Mouse (Mus musculus) right cerebral cortex, postnatal 10 days (tissue): ENCODE measurements around the gene Dnajc25.
A peak's percentile ranks its signal among the peaks of the same experiment; 100 is the strongest.

Experiments used
- DNase-seq, 2 experiments: peaks; one replicate each; pipeline ENCODE4 v3.0.0; 2021; ENCODE audit warnings: low spot score in 2 of 2

The Dnajc25 gene

GRCm38 (mm10) chr4:58994762-58995161 lies at the start of gene Dnajc25:
TSS of gene Dnajc25 (plus strand) at chr4:58995062.
- no peak for DNase-seq

- no peak for DNase-seq
Measured at GRCm38 (mm10) chr4:58948391-58948790, 46.5 kb upstream of the Dnajc25 start.

- DNase-seq: no peak
Measured at GRCm38 (mm10) chr4:58952630-58953029, 42.2 kb upstream of the Dnajc25 start.

GRCm38 (mm10) chr4:58961719-58962118 lies 33.1 kb upstream of the Dnajc25 start:
- DNase-seq: no peak

- DNase-seq: no peak
Measured at GRCm38 (mm10) chr4:58963271-58963670, 31.6 kb upstream of the Dnajc25 start.

GRCm38 (mm10) chr4:58965136-58965535 lies 29.7 kb upstream of the Dnajc25 start:
- no peak for DNase-seq

- no peak for DNase-seq
Measured at GRCm38 (mm10) chr4:58970678-58971077, 24.2 kb upstream of the Dnajc25 start.

GRCm38 (mm10) chr4:58975711-58976110 lies 19.2 kb upstream of the Dnajc25 start:
- DNase-seq: no peak

GRCm38 (mm10) chr4:58981421-58981820 lies 13.4 kb upstream of the Dnajc25 start:
- DNase-seq: no peak

- DNase-seq: no peak
Measured at GRCm38 (mm10) chr4:58982806-58983205, 12.1 kb upstream of the Dnajc25 start.

GRCm38 (mm10) chr4:58985157-58985648 lies 9.7 kb upstream of the Dnajc25 start:
- DNase-seq: peak; percentile 73 to 84

GRCm38 (mm10) chr4:58986540-58987190 lies 8.2 kb upstream of the Dnajc25 start, which contains the start of gene Ptgr1:
TSS of gene Ptgr1 (minus strand) at chr4:58987119.
- DNase-seq: peak; percentile 88 to 90

GRCm38 (mm10) chr4:58989303-58989898 lies 5.5 kb upstream of the Dnajc25 start:
- DNase-seq: no peak

- no peak for DNase-seq
Measured at GRCm38 (mm10) chr4:58990609-58991434, 4.0 kb upstream of the Dnajc25 start.

- DNase-seq: no peak
Measured at GRCm38 (mm10) chr4:58992195-58992594, 2.7 kb upstream of the Dnajc25 start.

- no peak for DNase-seq
Measured at GRCm38 (mm10) chr4:58995251-58995693, 410 bp downstream of the Dnajc25 start.

GRCm38 (mm10) chr4:58997081-58997480 lies 2.2 kb downstream of the Dnajc25 start:
- DNase-seq: no peak

- DNase-seq: no peak
Measured at GRCm38 (mm10) chr4:58998688-58999087, 3.8 kb downstream of the Dnajc25 start.

GRCm38 (mm10) chr4:58999686-59000085 lies 4.8 kb downstream of the Dnajc25 start:
- DNase-seq: peak; percentile 80 to 87

GRCm38 (mm10) chr4:59000614-59001013 lies 5.8 kb downstream of the Dnajc25 start:
- DNase-seq: no peak

- DNase-seq: peak; percentile 93 to 95
Measured at GRCm38 (mm10) chr4:59002948-59003805, 8.3 kb downstream of the Dnajc25 start, which contains the start of gene Gm20503. TSS of gene Gm20503 (plus strand) at chr4:59003210.
